Mouse (Mus musculus) liver, adult (tissue): Measurements from ENCODE around the gene Cmya5.

ENCODE experiments used
- GATA4 ChIP-seq: IDR thresholded peaks from 2 replicates; pipeline ENCODE4 v1.6.1; 2014; ENCODE audit warnings: mild to moderate bottlenecking, low read length; ENCODE audit not compliant: insufficient replicate concordance

Cmya5 gene

GRCm38 (mm10) chr13:93144336-93145167, at the start of gene Cmya5:
TSS of gene Cmya5 (minus strand) at chr13:93144724.
- no peak for TF ChIP-seq GATA4

- no peak for TF ChIP-seq GATA4
Observed at GRCm38 (mm10) chr13:93192646-93193026, 48.1 kb upstream of the Cmya5 start.

GRCm38 (mm10) chr13:93191831-93192645, 47.5 kb upstream of the Cmya5 start, which contains the start of gene Tent2:
TSS of gene Tent2 (minus strand) at chr13:93192385.
- TF ChIP-seq GATA4: 0 out of 2 replicates have a peak, but pooled peaks have one; percentile 6

- TF ChIP-seq GATA4: no peak
Observed at GRCm38 (mm10) chr13:93189416-93189815, 44.9 kb upstream of the Cmya5 start.

- no peak for TF ChIP-seq GATA4
Observed at GRCm38 (mm10) chr13:93188738-93189137, 44.2 kb upstream of the Cmya5 start.

GRCm38 (mm10) chr13:93180351-93180750, 35.8 kb upstream of the Cmya5 start:
- no peak for TF ChIP-seq GATA4

GRCm38 (mm10) chr13:93179522-93179921, 35.0 kb upstream of the Cmya5 start:
- TF ChIP-seq GATA4: no peak

- TF ChIP-seq GATA4: no peak
Observed at GRCm38 (mm10) chr13:93177571-93177970, 33.0 kb upstream of the Cmya5 start.

GRCm38 (mm10) chr13:93163303-93163702, 18.8 kb upstream of the Cmya5 start:
- TF ChIP-seq GATA4: no peak

GRCm38 (mm10) chr13:93162456-93162855, 17.9 kb upstream of the Cmya5 start:
- TF ChIP-seq GATA4: no peak

GRCm38 (mm10) chr13:93158261-93158660, 13.7 kb upstream of the Cmya5 start:
- TF ChIP-seq GATA4: no peak

GRCm38 (mm10) chr13:93153280-93153679, 8.8 kb upstream of the Cmya5 start:
- TF ChIP-seq GATA4: no peak

GRCm38 (mm10) chr13:93143819-93144283, 673 bp downstream of the Cmya5 start:
- no peak for TF ChIP-seq GATA4

GRCm38 (mm10) chr13:93141184-93141583, 3.3 kb downstream of the Cmya5 start:
- TF ChIP-seq GATA4: no peak

GRCm38 (mm10) chr13:93138059-93138458, 6.5 kb downstream of the Cmya5 start:
- no peak for TF ChIP-seq GATA4

GRCm38 (mm10) chr13:93137098-93137497, 7.4 kb downstream of the Cmya5 start:
- no peak for TF ChIP-seq GATA4
